In the genomic region with DNA sequence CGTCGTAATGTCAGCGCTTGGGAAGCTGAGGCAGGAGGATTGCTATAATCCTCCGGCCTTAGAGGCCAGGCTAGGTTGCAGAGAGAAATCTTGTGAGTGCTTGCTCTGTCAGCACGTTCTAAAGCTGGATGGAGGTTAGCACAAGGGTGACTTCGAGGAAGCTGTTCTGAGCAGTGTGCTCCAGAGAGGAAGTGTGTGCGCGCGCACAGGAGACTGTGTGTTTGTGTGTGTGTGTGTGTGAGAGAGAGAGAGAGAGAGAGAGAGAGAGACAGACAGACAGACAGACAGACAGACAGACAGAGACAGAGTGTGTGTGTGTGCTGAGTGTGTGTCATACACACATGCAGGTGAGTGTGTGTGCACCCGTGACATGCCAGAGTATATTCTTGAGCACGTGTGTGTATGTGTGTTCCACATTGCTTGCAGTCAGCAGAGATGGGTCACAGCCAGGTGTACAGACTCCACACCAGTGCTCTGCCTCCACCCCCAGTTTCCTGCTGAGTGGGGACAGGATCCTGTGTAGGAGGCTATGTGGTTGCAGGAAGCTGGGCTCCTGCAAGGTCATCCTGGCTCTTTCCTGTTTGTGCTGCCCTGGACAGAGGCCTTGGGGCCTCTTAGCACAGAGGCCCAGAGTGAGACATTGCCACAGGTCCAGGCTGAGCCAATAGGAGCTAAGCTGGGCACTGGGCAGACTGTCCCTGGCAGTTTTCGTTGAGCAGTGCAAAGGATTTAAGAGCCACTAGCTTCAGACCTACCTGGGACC, we compare ENCODE assay signal across 8 mouse cellular contexts. TPM values are rescaled to one million over a fixed set of nuclear protein-coding genes. Genes with fewer than 3 reads are reported as not detected.
DNase-seq lines count a peak whose midpoint lies in the region; ATAC-seq and TF ChIP-seq lines count a peak whose summit lies in the region.

No protein-coding gene starts in this region.

- H3K36me3 ChIP-seq in E14TG2a.4 (ENCODE audit: insufficient read depth, low read length): peaks cover 23% of the 10 kb centered on the region
- no peaks in the 10 kb centered on the region for H3K36me3 ChIP-seq in lung, embryonic 16.5 days (ENCODE audit: control insufficient read depth, insufficient read depth, low read length)
- no peaks in the 10 kb centered on the region for H3K36me3 ChIP-seq in midbrain, embryonic 11.5 days (ENCODE audit: control insufficient read depth, insufficient read depth, low read length)

- WGBS in bone marrow, adult 2 months: 29% methylated on average over 12 of the region's 12 CpGs
- WGBS in lung, embryonic 16.5 days: 72% methylated on average over 12 of the region's 12 CpGs
- 90% methylated on average over 12 of the region's 12 CpGs for WGBS in midbrain, embryonic 11.5 days

- peak; percentile 72 for DNase-seq in thymus, postnatal 4 days
- DNase-seq in midbrain, embryonic 11.5 days (ENCODE audit: low spot score, missing footprints): no peak
- no peak for DNase-seq in gastrocnemius, adult 18-20 months (ENCODE audit: low spot score)
- DNase-seq in cerebellum, adult 9-10 months: no peak

- peak; percentile 52 for ATAC-seq in inflammation-experienced regulatory T-cells, adult 6 months
- peak; percentile 82 for ATAC-seq in lung, embryonic 16.5 days (ENCODE audit: low read depth)
- no peak for ATAC-seq in midbrain, embryonic 11.5 days (ENCODE audit: low FRiP score)

- no peak for TF ChIP-seq POLR2A in bone marrow, adult 2 months (IDR thresholded peaks at IDR 0.05; ENCODE audit: borderline replicate concordance, control insufficient read depth, low read depth, low read length)

- 0 out of 2 replicates have a peak overlapping the region, but pooled peaks have one; percentile 10 for H3K4me3 ChIP-seq in E14TG2a.4 (replicated peaks; ENCODE audit: low read length)
- H3K4me3 ChIP-seq in bone marrow, adult 2 months (replicated peaks; ENCODE audit: control insufficient read depth, low read depth, low read length): no peak overlapping the region
- H3K4me3 ChIP-seq in lung, embryonic 16.5 days (ENCODE audit: low read length): no peak overlapping the region
- no peak overlapping the region for H3K4me3 ChIP-seq in midbrain, embryonic 11.5 days (ENCODE audit: low read depth, low read length)

- H3K4me2 ChIP-seq in lung, embryonic 16.5 days (ENCODE audit: low read depth, low read length): 0 out of 2 replicates have a peak overlapping the region, but pooled peaks have one; percentile 6
- no peak overlapping the region for H3K4me2 ChIP-seq in midbrain, embryonic 11.5 days

- no peak for TF ChIP-seq CTCF in E14TG2a.4 (conservative IDR thresholded peaks at IDR 0.05; ENCODE audit: low read length)
- TF ChIP-seq CTCF in bone marrow, adult 2 months (IDR thresholded peaks at IDR 0.05; ENCODE audit: control insufficient read depth, insufficient read depth, low read length): no peak

- H3K27ac ChIP-seq in bone marrow, adult 2 months (ENCODE audit: control insufficient read depth, insufficient read depth, low read depth, low read length, poor library complexity): peak overlapping the region; percentile 20; the same call in 1 of the 2 replicates
- H3K27ac ChIP-seq in lung, embryonic 16.5 days (ENCODE audit: low read length): peak overlapping the region; percentile 81
- no peak overlapping the region for H3K27ac ChIP-seq in midbrain, embryonic 11.5 days (ENCODE audit: low read depth, low read length)

- no peaks in the 10 kb centered on the region for H3K27me3 ChIP-seq in E14TG2a.4 (ENCODE audit: insufficient read depth, low read length)
- H3K27me3 ChIP-seq in lung, embryonic 16.5 days (ENCODE audit: control insufficient read depth, insufficient read depth, low read depth, low read length): no peaks in the 10 kb centered on the region
- no peaks in the 10 kb centered on the region for H3K27me3 ChIP-seq in midbrain, embryonic 11.5 days (ENCODE audit: control insufficient read depth, insufficient read depth, low read length)

- no peak overlapping the region for H3K9ac ChIP-seq in lung, embryonic 16.5 days (ENCODE audit: low read length)
- no peak overlapping the region for H3K9ac ChIP-seq in midbrain, embryonic 11.5 days (ENCODE audit: low read length)

- peaks cover 93% of the 10 kb centered on the region for H3K4me1 ChIP-seq in E14TG2a.4 (replicated peaks; ENCODE audit: low read depth, low read length)
- H3K4me1 ChIP-seq in bone marrow, adult 2 months (ENCODE audit: control insufficient read depth, insufficient read depth, low read length): peaks cover 26% of the 10 kb centered on the region
- peaks cover 21% of the 10 kb centered on the region for H3K4me1 ChIP-seq in lung, embryonic 16.5 days (replicated peaks; ENCODE audit: control insufficient read depth, insufficient read depth, low read length)
- H3K4me1 ChIP-seq in midbrain, embryonic 11.5 days (ENCODE audit: control insufficient read depth, insufficient read depth, low read length): peaks cover 10% of the 10 kb centered on the region

- H3K9me3 ChIP-seq in E14TG2a.4 (ENCODE audit: low read length): no peaks in the 10 kb centered on the region
- no peaks in the 10 kb centered on the region for H3K9me3 ChIP-seq in lung, embryonic 16.5 days (ENCODE audit: control insufficient read depth, low read length)
- no peaks in the 10 kb centered on the region for H3K9me3 ChIP-seq in midbrain, embryonic 11.5 days (ENCODE audit: control insufficient read depth, low read length)

RNA-seq across cellular contexts. Expression of a gene that starts 21.9 kb away (rescaled TPM):
- polyA plus RNA-seq in bone marrow, adult 2 months (2011; ENCODE audit: insufficient read depth, insufficient read length, low replicate concordance, missing spikeins): 27.4 and 43.3 TPM in 2 replicates
- 100 to 1,000 TPM in 1 of 3 experiments, 10 to 100 TPM in 2; 59.1 to 111 (median 64.1) TPM for polyA plus RNA-seq in inflammation-experienced regulatory T-cells, adult 6 months (2017; shearing (Covaris generic))
- polyA plus RNA-seq in lung, embryonic 16.5 days (2015; fragmentation: Nextera tagmentation; extraction: Ambion mirVana): 66.8 and 67.9 TPM in 2 replicates
- polyA plus RNA-seq in midbrain, embryonic 11.5 days (2014; fragmentation: Nextera tagmentation; extraction: Ambion mirVana): 29.3 and 33.5 TPM in 2 replicates
- total RNA-seq in gastrocnemius, adult 18-20 months (2021): 10 to 100 TPM; 16.0 to 22.4 TPM

RNA-seq across cellular contexts. Expression of a gene that starts 27.8 kb away (rescaled TPM):
- 10.2 and 20.3 TPM in 2 replicates for polyA plus RNA-seq in bone marrow, adult 2 months (2011; ENCODE audit: insufficient read depth, insufficient read length, low replicate concordance, missing spikeins)
- 10 to 100 TPM; 14.7 to 26.1 (median 15.3) TPM for polyA plus RNA-seq in inflammation-experienced regulatory T-cells, adult 6 months (2017; shearing (Covaris generic))
- 31.1 TPM in 2 replicates for polyA plus RNA-seq in lung, embryonic 16.5 days (2015; fragmentation: Nextera tagmentation; extraction: Ambion mirVana)
- polyA plus RNA-seq in midbrain, embryonic 11.5 days (2014; fragmentation: Nextera tagmentation; extraction: Ambion mirVana): 22.1 and 25.8 TPM in 2 replicates
- total RNA-seq in gastrocnemius, adult 18-20 months (2021): 10 to 100 TPM; 13.0 to 13.2 TPM

RNA-seq across cellular contexts. Expression of a gene that starts 42.8 kb away (rescaled TPM):
- polyA plus RNA-seq in bone marrow, adult 2 months (2011; ENCODE audit: insufficient read depth, insufficient read length, low replicate concordance, missing spikeins): not detected in 2 replicates
- under 1 TPM in 1 of 3 experiments, not detected in 2; 0.97 TPM for polyA plus RNA-seq in inflammation-experienced regulatory T-cells, adult 6 months (2017; shearing (Covaris generic))
- 3.1 and 3.5 TPM in 2 replicates for polyA plus RNA-seq in lung, embryonic 16.5 days (2015; fragmentation: Nextera tagmentation; extraction: Ambion mirVana)
- 0.29 and 0.84 TPM in 2 replicates for polyA plus RNA-seq in midbrain, embryonic 11.5 days (2014; fragmentation: Nextera tagmentation; extraction: Ambion mirVana)
- total RNA-seq in gastrocnemius, adult 18-20 months (2021): 1 to 10 TPM; 1.2 to 1.9 TPM

RNA-seq across cellular contexts. Expression of a gene that starts 44.4 kb away (rescaled TPM):
- polyA plus RNA-seq in bone marrow, adult 2 months (2011; ENCODE audit: insufficient read depth, insufficient read length, low replicate concordance, missing spikeins): 8.0 and 14.1 TPM in 2 replicates
- polyA plus RNA-seq in inflammation-experienced regulatory T-cells, adult 6 months (2017; shearing (Covaris generic)): 1 to 10 TPM; 2.9 to 4.8 (median 4.4) TPM
- 34.5 and 36.8 TPM in 2 replicates for polyA plus RNA-seq in lung, embryonic 16.5 days (2015; fragmentation: Nextera tagmentation; extraction: Ambion mirVana)
- 46.0 and 46.8 TPM in 2 replicates for polyA plus RNA-seq in midbrain, embryonic 11.5 days (2014; fragmentation: Nextera tagmentation; extraction: Ambion mirVana)
- 1 to 10 TPM; 4.3 to 5.0 TPM for total RNA-seq in gastrocnemius, adult 18-20 months (2021)

RNA-seq across cellular contexts. Expression of a gene that starts 44.5 kb away (rescaled TPM):
- 18.8 and 42.4 TPM in 2 replicates for polyA plus RNA-seq in bone marrow, adult 2 months (2011; ENCODE audit: insufficient read depth, insufficient read length, low replicate concordance, missing spikeins)
- 10 to 100 TPM; 13.9 to 19.0 (median 16.4) TPM for polyA plus RNA-seq in inflammation-experienced regulatory T-cells, adult 6 months (2017; shearing (Covaris generic))
- 28.9 and 34.8 TPM in 2 replicates for polyA plus RNA-seq in lung, embryonic 16.5 days (2015; fragmentation: Nextera tagmentation; extraction: Ambion mirVana)
- polyA plus RNA-seq in midbrain, embryonic 11.5 days (2014; fragmentation: Nextera tagmentation; extraction: Ambion mirVana): 28.5 and 31.9 TPM in 2 replicates
- 1 to 10 TPM; 6.9 to 7.1 TPM for total RNA-seq in gastrocnemius, adult 18-20 months (2021)
